Mouse (Mus musculus) cerebellum, adult 8-10 months (tissue): ENCODE results near the gene Aen.
A peak's percentile ranks its signal among the peaks of the same experiment; 100 is the strongest.

Experiments used
- DNase-seq: peaks from one replicate; pipeline ENCODE4 v3.0.0; 2022

The Aen gene

DNA sequence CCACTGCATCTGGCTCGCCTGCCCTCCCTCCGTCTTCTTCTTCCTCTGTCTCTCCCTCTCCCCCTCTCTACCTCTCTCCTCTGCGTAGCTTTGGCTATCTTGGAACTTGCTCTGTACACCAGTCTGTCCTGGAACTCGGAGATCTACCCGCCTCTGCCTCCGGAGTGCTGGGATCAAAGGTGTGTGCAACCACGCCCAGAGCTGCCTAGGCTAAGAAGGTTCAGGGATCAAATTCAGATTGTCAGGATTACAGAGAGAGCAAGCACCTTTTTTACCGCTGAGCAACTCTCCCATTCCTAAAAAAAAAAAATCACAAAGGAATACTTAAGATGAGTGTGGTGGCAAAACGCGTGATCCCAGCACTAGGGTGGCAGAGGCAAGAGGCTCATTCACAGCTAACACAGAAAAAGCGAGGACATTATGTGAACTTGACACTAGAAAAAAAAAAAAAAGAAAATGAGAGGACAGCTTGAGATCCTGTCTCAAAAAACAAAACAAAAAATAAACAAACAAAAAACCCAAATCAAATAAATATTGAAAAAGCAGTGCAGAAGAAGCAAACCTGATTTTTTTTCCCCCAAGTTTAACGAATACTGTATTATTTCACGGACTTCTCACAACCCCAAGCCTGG lies 517 bp upstream of the Aen start:
- no peak for DNase-seq

- DNase-seq = no peak
Observed at GRCm38 (mm10) chr7:78897567-78897966, 1.9 kb downstream of the Aen start.

GRCm38 (mm10) chr7:78903174-78903870 lies 7.7 kb downstream of the Aen start:
- DNase-seq = no peak

GRCm38 (mm10) chr7:78904175-78904574 lies 8.5 kb downstream of the Aen start:
- DNase-seq = no peak

GRCm38 (mm10) chr7:78909026-78909425 lies 13.4 kb downstream of the Aen start:
- no peak for DNase-seq

DNA sequence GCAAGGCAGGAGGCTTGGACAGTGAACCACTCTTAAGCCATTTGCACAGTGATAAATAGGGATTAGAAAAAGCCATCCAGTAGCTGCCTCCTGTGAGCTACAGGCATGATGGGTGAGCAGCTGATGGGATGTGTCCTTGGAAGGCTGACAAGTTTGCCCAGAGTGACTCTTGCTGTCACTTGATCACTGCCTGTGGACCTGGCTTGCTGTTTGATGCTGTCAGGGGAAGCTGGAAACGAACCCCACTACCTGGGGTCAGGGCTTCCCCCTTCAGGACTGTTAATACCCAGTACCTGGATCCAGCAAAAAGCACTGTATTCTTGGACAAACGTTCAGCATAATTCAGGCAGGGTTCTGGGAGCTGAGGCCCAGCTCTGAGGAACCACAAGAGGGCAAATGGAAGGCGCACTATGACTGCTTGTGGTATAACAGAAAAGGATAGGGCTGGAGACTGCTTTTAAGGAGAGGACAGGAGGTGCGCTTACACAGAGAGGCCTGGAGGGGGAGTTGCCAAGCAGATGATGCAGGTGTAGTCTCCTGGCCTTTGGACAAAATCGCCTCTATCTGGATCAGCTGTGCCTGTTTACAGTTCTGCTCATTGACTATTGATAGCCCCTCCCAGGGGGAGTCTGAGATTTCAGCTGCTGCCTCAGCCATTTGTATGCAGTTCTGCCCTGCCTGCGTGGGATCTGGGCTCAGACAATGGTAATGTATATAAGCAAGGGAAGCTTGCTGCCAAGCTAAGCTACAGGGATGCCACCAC lies 14.9 kb downstream of the Aen start:
- no peak for DNase-seq

GRCm38 (mm10) chr7:78911209-78911608 lies 15.6 kb downstream of the Aen start:
- DNase-seq = no peak

GRCm38 (mm10) chr7:78912253-78912973 lies 16.8 kb downstream of the Aen start:
- DNase-seq = no peak

DNA sequence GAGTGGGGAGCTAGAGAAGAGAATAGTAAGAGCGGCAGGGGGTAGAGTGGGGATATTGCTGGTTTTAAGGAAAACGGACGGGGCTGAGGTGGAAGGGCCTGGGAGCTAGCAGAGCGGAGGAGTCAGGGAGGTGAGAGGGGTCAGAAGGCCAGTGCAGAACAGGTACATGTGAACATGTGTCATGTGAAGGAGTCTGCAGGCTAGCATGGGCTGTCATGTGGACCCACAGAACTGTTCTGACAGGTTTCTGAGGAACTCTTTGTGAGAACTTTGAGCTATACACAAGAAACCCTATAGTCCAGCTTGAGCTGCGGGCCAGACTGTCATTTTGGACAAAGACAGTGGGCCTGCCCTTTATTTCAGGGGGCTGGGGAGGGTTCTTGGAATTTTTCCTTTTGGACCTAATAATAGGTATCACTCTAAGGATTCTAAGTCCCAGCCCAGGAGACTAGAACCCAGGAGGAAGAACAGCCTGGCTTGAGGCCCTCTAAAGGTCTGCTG lies 17.4 kb downstream of the Aen start, which contains the start of gene Isg20:
Gene Isg20, plus strand, starts transcription at position 451 of the 501 bp plus-strand sequence.
- DNase-seq = no peak

DNA sequence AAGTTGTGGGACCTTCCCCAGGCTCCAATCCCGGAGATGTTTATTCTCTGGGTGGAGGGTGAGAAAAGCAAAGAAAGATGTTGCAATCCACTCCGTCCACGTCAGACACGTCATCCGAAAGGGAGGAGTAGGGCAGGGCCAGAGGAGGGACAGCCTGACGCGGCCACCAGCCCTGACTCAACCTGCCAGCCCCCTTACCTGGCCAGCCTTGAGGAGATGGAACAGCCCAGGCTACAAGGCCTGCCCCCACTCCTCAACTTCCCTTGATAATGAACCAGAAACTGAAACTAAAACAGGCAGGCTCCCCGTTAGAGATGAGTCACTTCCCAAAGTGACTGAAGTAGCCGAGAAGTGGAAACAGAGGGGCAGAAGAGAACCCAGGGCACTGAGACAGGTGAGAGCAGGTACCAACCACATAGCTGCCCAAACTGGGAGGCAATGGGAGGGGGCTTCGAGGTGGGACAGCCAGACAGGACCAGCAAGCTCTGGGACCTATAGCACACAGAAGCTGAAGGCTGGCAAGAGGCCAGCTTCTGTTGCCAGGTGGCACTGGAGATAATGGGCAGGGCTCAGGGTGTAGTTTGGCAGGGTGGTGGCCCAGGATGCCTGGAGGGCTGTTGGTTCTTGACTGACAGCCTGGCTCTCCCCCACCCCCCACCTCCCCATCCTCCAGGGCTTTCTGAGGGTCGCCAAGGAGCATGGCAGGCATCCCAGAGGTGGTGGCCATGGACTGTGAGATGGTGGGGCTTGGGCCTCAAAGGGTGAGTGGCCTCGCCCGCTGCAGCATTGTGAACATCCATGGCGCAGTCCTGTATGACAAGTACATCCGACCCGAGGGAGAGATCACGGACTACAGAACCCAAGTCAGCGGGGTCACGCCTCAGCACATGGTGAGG lies 18.2 kb downstream of the Aen start:
- DNase-seq = no peak

DNA sequence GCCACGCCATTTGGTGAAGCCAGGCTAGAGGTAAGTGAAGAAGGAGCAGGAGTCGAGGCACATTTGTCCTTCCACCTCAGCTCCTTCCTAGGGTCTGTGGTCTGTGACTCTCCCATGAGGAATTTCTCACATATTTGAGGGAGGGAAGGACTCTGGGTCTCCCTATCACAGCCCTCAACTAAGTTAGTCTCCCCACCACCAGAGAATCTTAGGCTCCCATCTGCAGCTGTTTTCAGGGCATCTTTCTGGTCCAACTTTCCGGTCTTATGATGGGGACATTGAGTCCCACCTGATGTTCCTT lies 18.8 kb downstream of the Aen start:
- no peak for DNase-seq

DNA sequence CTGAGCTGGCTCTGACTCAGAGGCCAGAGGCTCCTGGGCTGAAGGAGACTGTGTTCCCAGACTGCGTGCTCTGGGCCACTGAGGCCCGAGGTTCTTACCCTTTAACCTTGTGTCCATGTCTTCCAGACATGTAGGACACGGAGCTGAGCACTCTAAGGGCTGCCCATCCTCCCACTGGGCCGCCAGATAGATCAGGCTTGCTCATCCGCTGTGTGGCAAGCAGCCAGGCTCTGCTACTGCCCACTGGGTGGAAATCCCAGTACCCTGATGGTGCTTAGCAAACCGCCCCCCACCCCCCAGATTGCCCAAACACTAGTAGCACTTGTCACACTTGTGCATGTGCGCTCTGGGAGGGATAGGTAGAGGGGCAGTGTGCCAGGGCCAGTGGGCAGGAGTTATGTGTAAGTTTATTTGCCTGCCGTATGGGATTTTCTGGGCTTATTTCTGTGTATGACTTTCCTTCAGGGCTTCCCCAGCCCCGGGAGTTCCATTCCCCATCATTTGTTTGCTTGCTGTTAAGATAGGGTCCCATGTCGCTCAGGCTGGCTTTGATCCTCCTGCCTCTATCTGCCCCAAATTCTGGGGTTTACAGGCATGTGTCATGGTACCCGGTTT lies 19.3 kb downstream of the Aen start:
- no peak for DNase-seq

DNA sequence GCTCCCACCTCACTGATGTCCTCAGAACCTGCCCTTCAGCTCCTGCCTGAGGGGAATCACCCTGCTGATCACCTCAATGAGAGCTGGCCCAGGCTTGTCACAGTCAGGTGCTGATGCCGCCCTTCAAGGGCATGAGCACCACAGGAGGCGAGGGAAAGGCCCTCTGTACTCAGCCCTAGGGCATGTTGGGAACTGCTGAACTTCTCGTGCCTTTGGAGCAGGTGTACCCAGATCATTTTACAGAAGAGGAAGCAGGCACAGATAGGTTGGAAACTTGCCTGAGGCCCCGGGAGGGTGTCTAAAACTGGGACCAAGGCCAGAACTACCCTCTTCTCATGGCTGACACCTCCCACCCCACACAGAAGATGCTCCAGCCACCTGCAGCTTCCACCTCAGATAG lies 23.0 kb downstream of the Aen start:
- DNase-seq = no peak

GRCm38 (mm10) chr7:78922506-78922905 lies 26.9 kb downstream of the Aen start:
- no peak for DNase-seq

DNA sequence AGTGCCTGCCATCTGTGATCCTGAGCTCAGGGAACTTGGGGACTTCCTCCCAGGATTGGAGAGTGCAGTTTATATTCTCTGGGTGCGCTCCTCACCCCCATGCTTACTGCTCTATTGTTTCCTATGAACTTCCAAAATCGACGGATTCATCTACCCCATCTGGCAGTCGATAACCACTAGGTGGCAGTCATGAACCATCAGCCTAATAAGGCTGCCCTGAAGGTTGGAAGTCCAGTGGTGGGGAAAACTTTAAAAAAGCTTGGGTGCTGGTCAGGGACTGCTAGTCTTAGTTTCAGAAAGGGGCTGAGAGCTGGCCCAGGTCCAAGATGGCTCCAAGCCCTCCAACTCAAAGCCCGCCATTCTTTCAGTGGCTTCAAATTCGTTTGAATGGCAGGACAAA lies 28.6 kb downstream of the Aen start:
- peak; percentile 46 for DNase-seq

DNA sequence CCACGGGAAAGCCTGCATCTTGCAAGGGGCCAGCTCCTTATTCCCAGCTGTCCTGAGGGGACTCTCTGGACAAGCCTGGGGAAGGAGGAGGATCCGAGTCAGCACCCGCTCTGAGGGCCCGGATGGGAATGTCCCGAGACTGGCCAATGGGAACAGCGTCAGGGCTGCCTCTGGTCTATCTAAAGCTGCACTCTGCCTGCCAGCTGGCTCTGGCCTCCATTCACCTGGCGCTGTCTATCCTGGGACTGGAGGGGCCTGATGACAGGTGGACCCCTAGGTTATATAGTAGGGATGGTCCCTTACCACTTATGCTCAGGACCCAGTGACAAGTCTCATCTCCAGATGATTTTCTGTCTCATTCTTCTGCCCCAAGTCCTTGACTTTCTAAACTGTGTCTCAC lies 29.1 kb downstream of the Aen start:
- no peak for DNase-seq

DNA sequence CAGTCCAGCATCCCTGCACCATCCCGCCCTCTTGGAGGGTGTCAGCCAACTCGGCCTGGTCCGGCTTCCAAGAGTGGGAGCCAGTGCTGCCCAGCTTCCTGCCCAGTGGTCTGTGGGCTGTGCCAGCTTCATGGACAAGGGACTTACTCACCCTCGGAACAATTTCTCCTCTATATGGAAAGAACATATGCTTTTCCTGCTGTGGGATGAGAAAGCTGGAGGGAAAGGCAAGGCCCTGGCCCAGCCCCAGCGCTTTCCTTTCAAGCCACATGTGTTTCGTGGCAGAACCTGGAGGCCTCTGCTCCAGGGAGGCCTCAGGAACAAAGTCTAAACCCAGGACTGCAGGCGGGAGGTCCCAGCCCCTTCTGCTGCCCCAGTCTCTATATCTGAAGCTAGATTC lies 30.0 kb downstream of the Aen start:
- DNase-seq = no peak

DNA sequence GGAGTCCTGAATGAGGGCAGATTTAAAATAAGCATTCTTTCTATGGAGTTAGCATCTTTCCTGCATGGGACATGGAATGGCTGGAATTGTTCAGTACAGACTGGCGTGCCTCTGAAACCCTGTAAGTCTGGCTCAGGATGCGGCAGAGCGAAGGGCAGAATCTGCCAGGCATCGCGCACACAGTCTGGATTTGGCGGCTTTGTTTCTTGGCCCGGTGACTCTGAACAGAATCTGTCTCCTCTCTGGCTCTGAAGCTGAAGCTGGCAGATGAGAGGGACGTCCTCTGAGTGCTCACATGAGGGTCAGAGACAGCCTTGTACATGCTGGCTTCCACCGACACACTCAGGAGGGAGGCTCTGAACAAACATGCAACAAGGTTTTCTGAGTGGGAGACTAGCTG lies 30.5 kb downstream of the Aen start:
- no peak for DNase-seq

DNA sequence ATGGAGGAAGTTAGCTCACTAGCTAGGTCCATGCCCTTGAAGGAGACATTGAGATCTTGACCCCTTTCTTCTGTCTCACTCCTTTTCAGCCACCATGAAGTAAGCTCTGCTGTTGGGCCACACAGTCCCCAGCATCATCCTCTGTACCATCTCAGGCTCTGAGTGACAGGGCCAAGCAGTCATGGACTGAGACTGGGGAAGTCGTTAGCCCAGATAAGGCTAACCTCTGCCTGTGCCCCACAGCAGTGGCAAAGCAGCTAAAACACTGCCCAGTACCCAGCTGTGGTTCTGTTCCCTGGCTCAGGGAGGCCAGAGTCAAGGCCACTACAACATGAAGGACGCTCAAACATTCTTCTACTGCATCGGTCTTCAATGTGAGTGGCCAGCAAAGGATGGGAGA lies 31.6 kb downstream of the Aen start:
- no peak for DNase-seq

- no peak for DNase-seq
Observed at GRCm38 (mm10) chr7:78938957-78939602, 43.4 kb downstream of the Aen start.

DNA sequence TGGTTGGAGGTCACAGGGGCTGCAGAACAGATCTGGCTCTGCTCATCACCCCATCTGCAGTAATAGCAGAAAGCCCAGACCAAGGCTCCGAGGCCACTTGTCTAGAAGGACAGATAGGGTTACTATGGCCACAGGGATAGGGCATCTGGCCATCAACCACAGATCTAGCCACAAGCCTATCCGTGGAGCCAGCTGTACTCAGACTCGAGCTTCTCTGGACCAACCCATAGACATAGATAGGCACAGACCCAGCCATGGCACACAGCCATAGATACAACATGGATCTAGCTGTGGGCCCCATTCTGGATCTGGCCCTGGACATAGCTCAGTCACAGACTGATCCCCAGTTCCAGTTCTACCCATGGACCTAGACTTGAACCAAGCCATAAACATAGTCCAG lies 45.3 kb downstream of the Aen start:
- DNase-seq = no peak
